Mouse (Mus musculus) lung, postnatal 0 days (tissue): ENCODE results near the gene Baz1b.

ENCODE experiments used
- CTCF ChIP-seq: IDR thresholded peaks from 2 replicates; pipeline ENCODE4 v1.5.1; 2016; ENCODE audit warnings: antibody characterized with exemption, mild to moderate bottlenecking
- EP300 ChIP-seq: IDR thresholded peaks from 2 replicates; pipeline ENCODE4 v1.6.1; 2016; ENCODE audit warnings: antibody characterized with exemption, mild to moderate bottlenecking, control low read depth

DNA sequence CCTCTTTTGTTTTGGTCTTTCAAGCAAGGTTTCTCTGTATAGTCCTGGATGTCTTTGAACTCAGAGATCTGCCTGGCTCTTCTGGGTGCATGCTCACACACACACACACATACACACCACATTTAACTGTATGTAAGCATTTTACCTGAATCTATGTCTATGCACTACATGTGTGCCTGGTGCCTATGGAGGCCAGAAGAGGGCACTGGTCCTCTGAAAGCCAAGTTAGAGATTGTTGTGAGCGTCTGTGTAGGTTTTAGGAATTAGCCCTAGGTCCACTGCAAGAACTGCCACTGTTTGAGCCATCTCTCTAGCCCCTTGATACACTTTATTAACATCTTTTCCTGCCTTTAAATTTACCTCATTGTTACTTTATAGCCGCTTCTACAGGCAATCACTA, 51.8 kb downstream of the Baz1b start:
- TF ChIP-seq CTCF: peak; percentile 40
- no peak for TF ChIP-seq EP300
